Mouse (Mus musculus) limb, embryonic 11.5 days (tissue): Measurements from ENCODE around the gene Mgat5. TPM values are rescaled to one million over a fixed set of nuclear protein-coding genes. Genes with fewer than 3 reads are reported as not detected.

Source experiments
- ATAC-seq: fragments of 200-750 bp; cut with Nextera tagmentation; 2 replicates; pipeline ENCODE4 v1.8.0; 2017; ENCODE audit warnings: low read depth; ENCODE audit not compliant: insufficient number of reproducible peaks, low FRiP score, low TSS enrichment
- DNase-seq: peaks from one replicate; pipeline ENCODE4 v3.0.0-alpha.2; 2015; ENCODE audit warnings: low spot score
- H3K27ac ChIP-seq: fragments of 300-500 bp; sonication (generic); replicated peaks from 2 replicates; pipeline ENCODE4 v1.5.1; 2014; ENCODE audit warnings: low read depth, mild to moderate bottlenecking, low read length
- H3K27me3 ChIP-seq: fragments of 300-500 bp; sonication (generic); 2 replicates; pipeline ENCODE4 v1.6.1; 2014; ENCODE audit warnings: mild to moderate bottlenecking, low read length, mixed read lengths; ENCODE audit not compliant: control insufficient read depth, insufficient read depth
- H3K36me3 ChIP-seq: fragments of 300-500 bp; sonication (generic); 2 replicates; pipeline ENCODE4 v1.6.1; 2014; ENCODE audit warnings: mild to moderate bottlenecking, low read length, moderate library complexity, mixed read lengths; ENCODE audit not compliant: control insufficient read depth, insufficient read depth
- H3K4me1 ChIP-seq: fragments of 300-500 bp; sonication (generic); 2 replicates; pipeline ENCODE4 v1.6.1; 2014; ENCODE audit warnings: low read length, mixed read lengths; ENCODE audit not compliant: control insufficient read depth, insufficient read depth
- H3K4me2 ChIP-seq: fragments of 300-500 bp; sonication (generic); 2 replicates; pipeline ENCODE4 v1.6.1; 2014; ENCODE audit warnings: low read depth, mild to moderate bottlenecking, moderate library complexity; ENCODE audit not compliant: severe bottlenecking
- H3K4me3 ChIP-seq: fragments of 300-500 bp; sonication (generic); 2 replicates; pipeline ENCODE4 v1.5.1; 2014; ENCODE audit warnings: low read depth, low read length
- H3K9ac ChIP-seq: fragments of 300-500 bp; sonication (generic); 2 replicates; pipeline ENCODE4 v1.6.1; 2014; ENCODE audit warnings: mild to moderate bottlenecking, low read length
- H3K9me3 ChIP-seq: fragments of 300-500 bp; sonication (generic); 2 replicates; pipeline ENCODE4 v1.6.1; 2016; ENCODE audit warnings: low read length; ENCODE audit not compliant: control insufficient read depth
- WGBS: fragments of 180-500 bp; shearing (Covaris S2); extraction: QIAGEN DNeasy Blood & Tissue Kit; methylation state at CpG from one replicate; pipeline ENCODE4 v1.1.7; 2014; 5-methylcytosine and 5-hydroxymethylcytosine counted together
- polyA plus RNA-seq: library from polyadenylated mRNA; unstranded; fragments of >200 nt; fragmentation: Nextera tagmentation; extraction: Ambion mirVana; gene quantifications from 2 replicates; pipeline ENCODE4 v1.2.1, GENCODE M21; 2014

Mgat5 gene
- polyA plus RNA-seq: 5.3 and 6.3 TPM in 2 replicates

- Histone ChIP-seq H3K9ac (peak within 1 kb of the TSS; percentile 75), H3K4me1 (peaks cover 13% of the 10 kb centered on the region; the same call in 1 of the 2 replicates), H3K36me3 (no peaks in the 10 kb centered on the region), H3K27me3 (no peaks in the 10 kb centered on the region), H3K4me3 (peak within 1 kb of the TSS; percentile 79), H3K9me3 (no peaks in the 10 kb centered on the region), H3K27ac (peak within 1 kb of the TSS; percentile 91), H3K4me2 (peak within 1 kb of the TSS; percentile 99)
- ATAC-seq: peak; percentile 86
- WGBS: under 1% methylated on average over 51 of the region's 51 CpGs
- peak; percentile 93 for DNase-seq
Observed at GRCm38 (mm10) chr1:127204817-127205485, at the start of gene Mgat5. Gene Mgat5 (plus strand): TSS chr1:127205015.

DNA sequence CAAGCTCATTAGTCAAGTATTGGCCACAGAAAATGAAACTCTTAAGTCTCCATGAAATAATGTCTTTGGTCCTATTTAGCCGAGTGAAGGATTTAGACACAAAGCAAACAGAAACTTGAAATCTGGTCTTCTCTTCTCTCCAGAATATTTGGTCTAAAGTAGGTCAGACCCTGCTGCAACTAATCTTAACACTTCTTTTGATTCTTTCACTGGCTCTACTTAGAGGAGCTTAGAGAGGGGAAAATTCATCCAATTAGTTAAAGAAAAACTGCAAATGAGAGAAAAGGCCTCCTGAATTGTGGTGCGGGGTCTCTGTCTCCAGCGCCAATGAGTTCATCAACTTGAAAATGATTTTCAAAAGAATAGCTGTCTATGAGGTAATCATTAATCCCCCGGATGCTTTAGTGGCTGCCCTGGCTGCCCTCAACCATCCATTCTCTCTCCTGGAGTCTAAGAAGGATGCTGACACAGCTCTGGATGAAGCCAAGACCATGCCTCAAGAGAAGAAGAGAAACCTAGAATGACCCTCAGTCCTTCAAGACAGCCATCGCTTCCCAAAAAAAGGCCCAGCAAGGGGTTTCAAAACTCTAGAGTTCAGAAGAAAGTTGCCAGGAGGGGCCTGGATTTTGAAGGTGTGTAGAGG lies 44.6 kb upstream of the Mgat5 start:
- DNase-seq: no peak
- no peak overlapping the region for H3K4me3 ChIP-seq
- no peak overlapping the region for H3K4me2 ChIP-seq
- no peaks in the 10 kb centered on the region for H3K4me1 ChIP-seq
- 93% methylated on average over 5 of the region's 5 CpGs for WGBS
- no peak overlapping the region for H3K9ac ChIP-seq
- H3K27me3 ChIP-seq: no peaks in the 10 kb centered on the region
- no peak overlapping the region for H3K27ac ChIP-seq
- no peaks in the 10 kb centered on the region for H3K36me3 ChIP-seq
- ATAC-seq: no peak
- H3K9me3 ChIP-seq: no peaks in the 10 kb centered on the region

GRCm38 (mm10) chr1:127164589-127165160 lies 40.1 kb upstream of the Mgat5 start:
- H3K9me3 ChIP-seq: no peaks in the 10 kb centered on the region
- H3K9ac ChIP-seq: no peak overlapping the region
- ATAC-seq (no peak), DNase-seq (no peak)
- no peaks in the 10 kb centered on the region for H3K4me1 ChIP-seq
- H3K27me3 ChIP-seq: no peaks in the 10 kb centered on the region
- H3K4me2 ChIP-seq: no peak overlapping the region
- WGBS: 76% methylated on average over 4 of the region's 4 CpGs
- no peak overlapping the region for H3K4me3 ChIP-seq
- no peak overlapping the region for H3K27ac ChIP-seq
- no peaks in the 10 kb centered on the region for H3K36me3 ChIP-seq

DNA sequence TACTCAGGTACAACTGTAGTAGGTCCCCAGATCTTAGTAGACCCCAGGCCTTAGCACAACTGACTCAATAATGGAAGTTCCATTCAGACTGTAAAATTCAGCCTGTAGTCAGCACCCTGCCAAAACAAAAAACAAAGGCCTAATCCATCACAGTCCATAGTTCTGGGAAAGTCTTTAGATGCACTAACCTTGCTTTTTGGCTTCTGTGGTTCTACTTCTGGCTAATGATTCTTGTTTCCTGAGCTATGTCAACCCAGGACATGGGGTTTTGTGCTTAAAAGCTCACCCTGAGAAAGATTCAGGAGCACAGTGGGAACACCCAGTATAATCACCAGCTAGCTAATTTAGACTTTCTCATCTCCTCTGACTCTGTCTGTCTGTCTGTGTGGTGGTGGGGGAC lies 38.3 kb upstream of the Mgat5 start:
- ATAC-seq (no peak), DNase-seq (no peak)
- Histone ChIP-seq H3K4me3 (no peak overlapping the region), H3K4me2 (no peak overlapping the region), H3K4me1 (no peaks in the 10 kb centered on the region), H3K9me3 (no peaks in the 10 kb centered on the region), H3K27ac (no peak overlapping the region), H3K36me3 (no peaks in the 10 kb centered on the region), H3K9ac (no peak overlapping the region), H3K27me3 (no peaks in the 10 kb centered on the region)

- WGBS: 79% methylated on average over 1 of the region's 1 CpGs
- DNase-seq (no peak), ATAC-seq (no peak)
- Histone ChIP-seq H3K27ac (no peak overlapping the region), H3K9me3 (no peaks in the 10 kb centered on the region), H3K4me1 (no peaks in the 10 kb centered on the region), H3K27me3 (no peaks in the 10 kb centered on the region), H3K4me3 (no peak overlapping the region), H3K36me3 (no peaks in the 10 kb centered on the region), H3K9ac (no peak overlapping the region), H3K4me2 (no peak overlapping the region)
Observed at GRCm38 (mm10) chr1:127167586-127167985, 37.2 kb upstream of the Mgat5 start.

GRCm38 (mm10) chr1:127168205-127168604 lies 36.6 kb upstream of the Mgat5 start:
- H3K4me2 ChIP-seq: no peak overlapping the region
- no peaks in the 10 kb centered on the region for H3K27me3 ChIP-seq
- H3K36me3 ChIP-seq: no peaks in the 10 kb centered on the region
- DNase-seq: no peak
- WGBS: 46% methylated on average over 8 of the region's 8 CpGs
- no peaks in the 10 kb centered on the region for H3K4me1 ChIP-seq
- H3K27ac ChIP-seq: no peak overlapping the region
- H3K9me3 ChIP-seq: no peaks in the 10 kb centered on the region
- no peak for ATAC-seq
- no peak overlapping the region for H3K9ac ChIP-seq
- H3K4me3 ChIP-seq: no peak overlapping the region

- ATAC-seq (no peak), DNase-seq (no peak)
- H3K4me2 ChIP-seq: no peak overlapping the region
- H3K9ac ChIP-seq: no peak overlapping the region
- no peak overlapping the region for H3K27ac ChIP-seq
- no peak overlapping the region for H3K4me3 ChIP-seq
- H3K4me1 ChIP-seq: no peaks in the 10 kb centered on the region
- H3K36me3 ChIP-seq: no peaks in the 10 kb centered on the region
- no peaks in the 10 kb centered on the region for H3K9me3 ChIP-seq
- WGBS: 94% methylated on average over 8 of the region's 8 CpGs
- no peaks in the 10 kb centered on the region for H3K27me3 ChIP-seq
Observed at GRCm38 (mm10) chr1:127169516-127169915, 35.3 kb upstream of the Mgat5 start.

DNA sequence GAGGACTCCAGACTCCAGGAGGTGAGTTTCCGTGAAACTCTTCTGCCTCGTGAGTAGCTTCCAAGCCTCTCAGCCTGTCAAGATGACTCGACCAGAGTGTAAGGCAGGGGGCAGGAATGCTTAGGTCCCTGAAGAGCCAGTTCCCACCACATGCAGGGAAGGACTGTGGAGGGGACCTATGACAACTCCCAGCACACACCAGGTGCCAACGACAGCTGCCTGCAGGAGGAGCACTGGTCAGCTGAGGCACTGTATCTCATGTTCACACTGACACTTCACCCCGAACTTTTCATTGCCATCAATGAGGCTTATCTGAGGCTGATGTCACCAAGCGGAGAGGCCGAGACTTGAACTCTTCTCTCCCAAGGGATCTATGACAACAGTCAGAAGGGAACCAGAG lies 33.5 kb upstream of the Mgat5 start:
- 85% methylated on average over 7 of the region's 7 CpGs for WGBS
- Histone ChIP-seq H3K27me3 (no peaks in the 10 kb centered on the region), H3K9me3 (no peaks in the 10 kb centered on the region), H3K4me3 (no peak overlapping the region), H3K4me2 (no peak overlapping the region), H3K27ac (no peak overlapping the region), H3K9ac (no peak overlapping the region), H3K36me3 (no peaks in the 10 kb centered on the region), H3K4me1 (no peaks in the 10 kb centered on the region)
- DNase-seq (no peak), ATAC-seq (no peak)
